Mouse (Mus musculus) limb, embryonic 10.5 days (tissue): ENCODE data around the gene Tmem175. TPM values are rescaled to one million over a fixed set of nuclear protein-coding genes. Genes with fewer than 3 reads are reported as not detected.

Experiments used
- DNase-seq: peaks from one replicate; pipeline ENCODE4 v3.0.0-alpha.2; 2017; ENCODE audit warnings: low spot score
- H3K27ac ChIP-seq: fragments of 300-500 bp; sonication (generic); 2 replicates; pipeline ENCODE4 v1.5.1; 2016; ENCODE audit warnings: mild to moderate bottlenecking
- H3K27me3 ChIP-seq: fragments of 300-500 bp; sonication (generic); 2 replicates; pipeline ENCODE4 v1.6.1; 2016; ENCODE audit warnings: low read depth, mild to moderate bottlenecking; ENCODE audit not compliant: poor library complexity, severe bottlenecking
- H3K36me3 ChIP-seq: fragments of 300-500 bp; sonication (generic); 2 replicates; pipeline ENCODE4 v1.6.1; 2016; ENCODE audit warnings: mild to moderate bottlenecking, moderate library complexity
- H3K4me1 ChIP-seq: fragments of 300-500 bp; sonication (generic); 2 replicates; pipeline ENCODE4 v1.6.1; 2016
- H3K4me3 ChIP-seq: fragments of 300-500 bp; sonication (generic); 2 replicates; pipeline ENCODE4 v1.5.1; 2016; ENCODE audit warnings: mild to moderate bottlenecking, moderate library complexity
- H3K9me3 ChIP-seq: fragments of 300-500 bp; sonication (generic); replicated peaks from 2 replicates; pipeline ENCODE4 v1.6.1; 2016; ENCODE audit warnings: mild to moderate bottlenecking
- WGBS: fragments of 180-500 bp; shearing (Covaris S2); methylation state at CpG from one replicate; pipeline ENCODE4 v1.1.7; 2016; 5-methylcytosine and 5-hydroxymethylcytosine counted together
- polyA plus RNA-seq: library from polyadenylated mRNA; unstranded; fragments of >200 nt; fragmentation: Nextera tagmentation; extraction: Ambion mirVana; gene quantifications from 2 replicates; pipeline ENCODE4 v1.2.1, GENCODE M21; 2016

The Tmem175 gene
- polyA plus RNA-seq, 1 experiment from 2014 or later, result 15.7 TPM

DNA sequence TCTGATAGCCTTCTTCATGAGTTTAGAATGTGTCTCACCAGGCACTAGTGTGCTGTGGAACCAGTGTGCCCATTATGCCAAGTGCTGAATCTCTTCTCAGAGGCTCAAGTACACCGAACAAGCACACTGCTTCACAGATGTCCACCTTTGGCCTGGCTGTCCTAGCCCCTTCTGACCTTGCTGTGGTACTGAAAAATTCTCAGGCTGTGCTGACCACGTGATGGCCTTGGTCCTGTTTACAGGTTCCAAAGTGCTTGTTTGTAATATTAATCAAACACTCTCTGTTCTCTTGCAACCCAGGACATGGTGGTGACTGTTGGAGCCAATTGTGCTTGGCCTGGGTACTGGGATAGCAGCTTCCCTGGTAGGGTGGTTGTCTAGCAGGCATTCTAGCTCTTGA lies 45.1 kb downstream of the Tmem175 start:
- Histone ChIP-seq H3K27me3 (no peaks in the 10 kb centered on the region), H3K27ac (no peak overlapping the region), H3K4me3 (no peak overlapping the region), H3K4me1 (peaks cover 23% of the 10 kb centered on the region), H3K36me3 (peaks cover 24% of the 10 kb centered on the region), H3K9me3 (no peaks in the 10 kb centered on the region)
- 86% methylated on average over 2 of the region's 2 CpGs for WGBS
- no peak for DNase-seq

DNA sequence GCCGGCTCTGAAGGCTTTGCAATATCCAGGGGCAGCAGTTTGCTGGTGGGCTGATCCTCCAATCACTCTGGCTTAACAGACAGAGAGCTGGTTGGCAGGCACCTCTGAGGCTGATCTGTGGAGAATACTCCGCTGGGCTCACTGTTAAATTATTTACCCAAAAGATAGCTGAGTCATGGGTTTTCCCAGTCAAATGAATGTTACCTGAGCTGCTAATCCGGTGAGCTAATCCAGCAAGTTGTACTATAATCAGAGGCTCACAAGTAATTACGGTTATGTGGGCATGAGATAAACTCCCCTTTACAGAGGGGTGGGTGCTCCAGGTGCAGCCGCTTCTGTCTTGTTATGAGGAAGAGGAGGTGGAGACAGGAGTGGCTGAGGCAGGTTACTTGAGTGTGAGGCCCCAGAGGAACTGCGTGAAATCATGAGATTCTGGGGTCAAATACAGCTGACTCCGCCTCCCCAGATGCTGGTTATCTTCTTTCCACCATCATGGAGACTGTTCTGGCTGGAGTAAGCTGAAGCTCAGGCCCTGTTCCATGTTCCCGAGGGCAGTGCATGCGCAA lies 45.8 kb downstream of the Tmem175 start, which contains the start of gene Slc26a1:
TSS of gene Slc26a1 (minus strand) at position 319 of the 566 bp plus-strand sequence.
- Histone ChIP-seq H3K36me3 (peaks cover 24% of the 10 kb centered on the region), H3K27ac (no peak within 1 kb of the TSS), H3K9me3 (no peaks in the 10 kb centered on the region), H3K27me3 (no peaks in the 10 kb centered on the region), H3K4me3 (no peak within 1 kb of the TSS), H3K4me1 (peaks cover 16% of the 10 kb centered on the region)
- DNase-seq, result no peak
- WGBS, result 80% methylated on average over 9 of the region's 9 CpGs

DNA sequence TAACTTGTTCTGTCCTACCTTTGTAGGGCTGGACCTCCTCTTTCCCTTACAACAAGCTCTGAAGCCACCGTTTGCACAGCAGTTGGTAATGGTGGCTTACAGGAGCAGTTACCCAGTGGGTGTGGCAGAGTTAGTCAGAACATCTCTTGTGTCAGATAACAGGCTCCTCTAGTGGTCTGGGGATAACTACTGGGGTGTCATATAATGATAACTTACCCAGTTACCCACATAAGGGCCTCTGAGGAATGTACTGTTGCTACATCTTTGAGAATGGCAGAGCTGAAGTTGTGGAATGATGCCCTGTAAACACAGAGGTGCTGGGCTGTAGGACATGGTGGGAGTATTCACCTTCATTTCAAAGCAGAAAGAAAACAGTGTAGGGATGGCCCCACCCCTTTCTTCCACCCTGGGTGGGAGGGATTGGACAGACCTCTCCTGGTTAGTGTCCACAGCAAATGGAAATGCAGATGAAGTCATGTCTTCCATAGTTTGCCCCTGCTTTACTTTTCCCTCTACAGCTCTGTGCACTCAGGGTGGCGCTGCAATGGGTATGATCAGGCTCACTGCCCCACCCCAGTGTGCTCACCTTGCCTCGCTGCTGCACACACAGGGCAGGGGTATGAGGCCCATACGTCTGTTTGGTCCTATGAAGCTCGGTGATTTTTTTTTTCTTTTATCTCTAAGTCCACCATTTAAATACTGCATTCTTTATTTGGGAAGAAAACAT lies 47.4 kb downstream of the Tmem175 start:
- H3K4me1 ChIP-seq, result peaks cover 19% of the 10 kb centered on the region
- no peak for DNase-seq
- H3K27ac ChIP-seq, result peak overlapping the region; percentile 86
- no peaks in the 10 kb centered on the region for H3K9me3 ChIP-seq
- H3K36me3 ChIP-seq, result peaks cover 17% of the 10 kb centered on the region
- H3K27me3 ChIP-seq, result no peaks in the 10 kb centered on the region
- H3K4me3 ChIP-seq, result peak overlapping the region; percentile 49
- WGBS, result 10% methylated on average over 5 of the region's 5 CpGs

DNA sequence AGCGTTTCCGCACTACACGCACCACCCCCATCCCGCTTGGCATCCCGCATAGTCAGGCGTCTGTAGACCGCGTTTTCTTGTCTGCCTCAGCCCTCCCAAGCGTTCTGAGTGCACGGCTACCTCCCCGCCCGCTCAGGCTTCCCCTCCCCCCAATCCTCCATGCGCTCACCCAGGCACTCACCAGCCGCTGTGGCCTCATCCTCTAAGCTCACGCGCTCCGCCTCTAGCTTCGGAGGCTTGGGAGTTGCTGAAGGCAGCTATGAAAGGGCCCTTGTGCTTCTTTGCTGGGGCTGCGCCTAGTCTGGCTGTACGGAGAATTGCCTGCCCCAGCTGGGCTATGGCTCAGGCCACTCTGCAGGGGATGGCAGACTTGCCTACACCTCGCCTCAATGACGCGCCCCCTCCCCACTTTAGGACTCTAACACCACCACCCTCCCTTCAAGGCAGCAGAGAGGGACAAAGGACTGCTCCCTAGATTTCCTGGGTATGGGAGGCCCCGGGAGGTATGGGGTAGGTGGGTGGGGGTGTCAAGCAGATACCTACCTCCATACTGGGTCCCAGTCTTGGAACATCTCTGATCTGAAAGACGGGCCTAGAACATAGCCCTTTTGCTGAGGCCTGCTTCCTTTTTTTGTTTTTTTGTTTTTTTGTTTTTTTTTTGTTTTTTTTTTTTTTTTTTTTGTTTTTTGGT lies 48.2 kb downstream of the Tmem175 start:
- peak overlapping the region; percentile 86 for H3K27ac ChIP-seq
- peaks cover 19% of the 10 kb centered on the region for H3K4me1 ChIP-seq
- 5% methylated on average over 25 of the region's 25 CpGs for WGBS
- H3K36me3 ChIP-seq, result 0 out of 2 replicates have a peak, but pooled peaks cover 10% of the 10 kb centered on the region
- no peaks in the 10 kb centered on the region for H3K9me3 ChIP-seq
- peak overlapping the region; percentile 49 for H3K4me3 ChIP-seq
- H3K27me3 ChIP-seq, result no peaks in the 10 kb centered on the region
- DNase-seq, result peak; percentile 76

DNA sequence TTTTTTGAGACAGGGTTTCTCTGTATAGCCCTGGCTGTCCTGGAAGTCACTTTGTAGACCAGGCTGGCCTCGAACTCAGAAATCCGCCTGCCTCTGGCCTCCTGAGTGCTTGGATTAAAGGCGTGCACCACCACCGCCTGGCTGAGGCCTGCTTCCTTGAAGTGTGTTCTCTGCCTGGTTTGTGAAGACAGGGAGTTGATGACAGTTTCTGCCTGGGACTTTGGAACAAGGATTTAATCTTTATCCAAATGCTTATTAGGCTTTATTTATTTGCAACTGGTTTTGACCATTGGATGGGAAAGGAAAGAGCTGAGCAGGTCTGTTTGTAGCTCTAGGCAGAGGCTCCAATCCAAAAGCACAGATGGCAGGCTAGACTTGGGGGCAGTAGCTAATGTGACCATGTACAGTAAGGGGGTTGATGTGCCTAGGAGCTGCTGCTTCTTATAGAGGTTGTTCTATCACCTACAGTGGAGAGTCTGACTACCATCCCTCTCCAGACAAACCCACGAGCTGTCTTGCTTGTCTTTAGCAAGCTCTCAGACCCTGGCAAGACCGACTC lies 48.8 kb downstream of the Tmem175 start:
- 0 out of 2 replicates have a peak, but pooled peaks cover 4% of the 10 kb centered on the region for H3K36me3 ChIP-seq
- 92% methylated on average over 6 of the region's 6 CpGs for WGBS
- H3K4me1 ChIP-seq, result peaks cover 19% of the 10 kb centered on the region
- DNase-seq, result no peak
- no peaks in the 10 kb centered on the region for H3K27me3 ChIP-seq
- H3K9me3 ChIP-seq, result no peaks in the 10 kb centered on the region
- no peak overlapping the region for H3K4me3 ChIP-seq
- H3K27ac ChIP-seq, result no peak overlapping the region

DNA sequence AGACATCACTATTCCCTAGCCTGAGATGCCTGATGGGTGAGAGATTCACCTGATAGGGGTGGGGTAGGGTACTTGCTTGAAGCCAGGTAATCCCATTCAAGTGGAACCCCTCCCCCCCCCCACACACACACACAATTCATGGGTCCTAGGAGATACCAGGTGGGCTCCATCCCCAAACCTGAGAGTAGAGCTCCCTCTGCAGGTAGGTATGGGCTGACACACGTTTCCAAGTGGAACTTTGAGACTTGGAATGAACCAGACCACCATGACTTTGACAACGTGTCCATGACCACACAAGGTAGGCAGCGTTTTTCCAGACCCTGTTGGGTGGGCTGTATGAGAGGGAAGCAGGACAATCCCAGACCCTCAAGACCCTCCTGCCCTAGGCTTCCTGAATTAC lies 50.3 kb downstream of the Tmem175 start:
- Histone ChIP-seq H3K4me1 (peaks cover 19% of the 10 kb centered on the region), H3K27ac (no peak overlapping the region), H3K4me3 (no peak overlapping the region), H3K9me3 (no peaks in the 10 kb centered on the region), H3K27me3 (no peaks in the 10 kb centered on the region), H3K36me3 (0 out of 2 replicates have a peak, but pooled peaks cover 4% of the 10 kb centered on the region)
- WGBS, result 52% methylated on average over 3 of the region's 3 CpGs
- no peak for DNase-seq

DNA sequence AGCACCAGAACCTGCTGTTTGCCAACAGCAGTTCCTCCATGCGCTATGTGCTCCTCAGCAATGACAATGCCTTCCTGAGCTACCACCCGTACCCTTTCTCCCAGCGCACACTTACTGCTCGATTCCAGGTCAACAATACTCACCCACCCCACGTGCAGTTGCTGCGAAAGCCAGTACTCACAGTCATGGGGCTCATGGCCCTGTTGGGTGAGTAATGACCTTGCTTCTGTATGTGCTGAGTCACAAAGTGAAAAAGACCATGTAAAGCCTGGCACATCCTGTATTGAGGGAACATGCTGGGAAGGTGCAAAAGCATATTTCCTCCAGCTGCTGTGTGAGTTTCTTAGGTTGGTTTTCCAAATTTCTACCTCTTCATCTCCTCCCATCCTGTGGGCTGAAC lies 51.3 kb downstream of the Tmem175 start:
- 0 out of 2 replicates have a peak, but pooled peaks cover 4% of the 10 kb centered on the region for H3K36me3 ChIP-seq
- H3K9me3 ChIP-seq, result no peaks in the 10 kb centered on the region
- H3K4me1 ChIP-seq, result peaks cover 19% of the 10 kb centered on the region
- no peak for DNase-seq
- H3K4me3 ChIP-seq, result no peak overlapping the region
- no peak overlapping the region for H3K27ac ChIP-seq
- H3K27me3 ChIP-seq, result no peaks in the 10 kb centered on the region
- WGBS, result 95% methylated on average over 6 of the region's 6 CpGs

DNA sequence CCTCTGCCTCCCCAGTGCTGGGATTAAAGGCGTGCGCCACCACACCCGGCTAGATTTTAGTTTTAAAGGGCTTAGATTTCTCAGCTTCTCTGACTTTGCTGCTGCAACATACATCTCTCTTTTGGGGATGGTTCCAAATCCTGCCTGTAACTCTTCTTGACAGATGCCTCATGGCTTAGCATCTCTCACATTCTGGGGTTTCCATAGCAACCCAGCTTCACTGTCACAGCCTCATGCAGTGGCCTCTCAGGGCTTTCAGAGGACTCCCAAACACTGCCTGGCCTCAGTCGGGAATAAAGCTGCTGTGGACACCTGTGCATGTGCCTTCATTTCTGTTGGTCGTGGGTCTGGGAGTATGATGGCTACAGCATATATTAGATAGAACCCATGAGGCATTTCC lies 59.5 kb downstream of the Tmem175 start:
- 76% methylated on average over 5 of the region's 5 CpGs for WGBS
- peaks cover 22% of the 10 kb centered on the region for H3K4me1 ChIP-seq

DNA sequence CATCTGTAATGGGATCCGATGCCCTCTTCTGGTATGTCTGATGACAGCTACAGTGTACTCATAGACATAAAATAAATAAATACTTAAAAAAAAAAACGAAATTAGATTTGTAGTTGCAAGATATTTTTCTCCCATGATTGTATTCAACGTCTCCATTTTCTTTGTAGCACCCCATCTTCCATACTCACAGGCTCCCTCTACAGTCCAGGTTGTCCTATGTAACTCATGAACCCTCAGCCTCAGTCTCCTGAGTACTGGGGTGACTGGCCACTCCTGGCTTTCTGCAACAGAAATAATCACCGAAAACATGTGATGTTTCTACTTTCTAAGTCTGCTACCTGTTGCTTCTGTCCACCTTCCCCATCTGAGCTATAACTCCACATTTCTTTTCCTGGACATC lies 61.6 kb downstream of the Tmem175 start:
- no peak for DNase-seq
- peaks cover 18% of the 10 kb centered on the region for H3K27me3 ChIP-seq
- H3K36me3 ChIP-seq, result peaks cover 8% of the 10 kb centered on the region
- H3K4me1 ChIP-seq, result peaks cover 36% of the 10 kb centered on the region
- H3K9me3 ChIP-seq, result no peaks in the 10 kb centered on the region
- 72% methylated on average over 4 of the region's 4 CpGs for WGBS
- no peak overlapping the region for H3K4me3 ChIP-seq
- H3K27ac ChIP-seq, result no peak overlapping the region

More for the DNA sequence above, 59.5 kb downstream of the Tmem175 start:
- no peak overlapping the region for H3K4me3 ChIP-seq
- no peaks in the 10 kb centered on the region for H3K36me3 ChIP-seq
- no peaks in the 10 kb centered on the region for H3K9me3 ChIP-seq
- no peak overlapping the region for H3K27ac ChIP-seq
- peaks cover 18% of the 10 kb centered on the region for H3K27me3 ChIP-seq
- DNase-seq, result no peak

DNA sequence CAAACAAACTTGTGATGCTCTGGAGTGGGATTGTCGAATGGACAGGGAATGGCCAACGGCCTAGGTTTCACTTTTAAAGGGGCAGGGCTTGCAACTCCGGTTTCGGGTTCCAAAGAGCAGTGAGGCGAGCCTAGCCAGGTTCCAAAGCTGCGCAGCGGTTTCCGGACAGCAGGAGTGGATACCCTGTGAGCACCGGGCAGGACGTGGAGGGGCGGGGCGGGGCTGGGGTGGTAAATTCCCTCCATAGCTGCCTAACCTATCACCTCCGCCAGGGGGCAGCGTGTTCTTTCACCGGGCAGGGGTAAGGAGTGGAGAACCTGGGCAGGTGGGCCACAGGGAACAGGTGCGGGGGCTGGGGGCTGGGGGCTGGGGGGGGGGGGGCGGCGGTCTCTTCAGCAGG lies 62.7 kb downstream of the Tmem175 start, which contains the start of gene Fgfrl1:
TSS of gene Fgfrl1 (plus strand) at position 112 of the 400 bp plus-strand sequence.
- peaks cover 18% of the 10 kb centered on the region for H3K27me3 ChIP-seq
- H3K9me3 ChIP-seq, result no peaks in the 10 kb centered on the region
- 4% methylated on average over 18 of the region's 18 CpGs for WGBS
- H3K36me3 ChIP-seq, result peaks cover 17% of the 10 kb centered on the region
- H3K4me1 ChIP-seq, result peaks cover 47% of the 10 kb centered on the region
- no peak within 1 kb of the TSS; the same call in 1 of the 2 replicates for H3K27ac ChIP-seq
- DNase-seq, result peak; percentile 84
- H3K4me3 ChIP-seq, result peak within 1 kb of the TSS; percentile 88

DNA sequence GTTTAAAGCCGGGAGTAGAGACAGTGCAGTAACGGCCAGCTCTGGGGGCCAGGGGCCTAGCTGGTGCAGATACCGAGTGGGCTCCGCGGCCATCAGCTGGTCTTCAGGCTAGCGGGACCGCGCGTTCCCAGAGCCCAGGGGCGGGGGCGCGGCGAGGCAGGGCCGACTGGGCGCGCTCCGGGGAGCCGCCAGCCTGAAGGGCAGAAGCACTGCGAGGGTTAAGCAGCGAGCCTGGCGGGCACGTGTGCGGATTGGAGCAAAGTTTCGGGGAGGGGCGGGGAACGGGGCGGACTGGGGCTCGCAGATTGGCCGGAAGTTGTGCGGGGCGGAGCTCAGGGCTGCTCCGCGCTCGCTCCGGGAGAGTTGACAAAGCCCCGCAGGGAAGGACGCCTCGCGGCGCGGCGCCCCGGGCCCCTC lies 64.3 kb downstream of the Tmem175 start:
- DNase-seq, result peak; percentile 95
- peaks cover 64% of the 10 kb centered on the region for H3K4me1 ChIP-seq
- H3K27ac ChIP-seq, result peak overlapping the region; percentile 94
- H3K9me3 ChIP-seq, result no peaks in the 10 kb centered on the region
- 1% methylated on average over 43 of the region's 43 CpGs for WGBS
- H3K4me3 ChIP-seq, result peak overlapping the region; percentile 88
- H3K27me3 ChIP-seq, result peaks cover 18% of the 10 kb centered on the region
- peaks cover 30% of the 10 kb centered on the region for H3K36me3 ChIP-seq

DNA sequence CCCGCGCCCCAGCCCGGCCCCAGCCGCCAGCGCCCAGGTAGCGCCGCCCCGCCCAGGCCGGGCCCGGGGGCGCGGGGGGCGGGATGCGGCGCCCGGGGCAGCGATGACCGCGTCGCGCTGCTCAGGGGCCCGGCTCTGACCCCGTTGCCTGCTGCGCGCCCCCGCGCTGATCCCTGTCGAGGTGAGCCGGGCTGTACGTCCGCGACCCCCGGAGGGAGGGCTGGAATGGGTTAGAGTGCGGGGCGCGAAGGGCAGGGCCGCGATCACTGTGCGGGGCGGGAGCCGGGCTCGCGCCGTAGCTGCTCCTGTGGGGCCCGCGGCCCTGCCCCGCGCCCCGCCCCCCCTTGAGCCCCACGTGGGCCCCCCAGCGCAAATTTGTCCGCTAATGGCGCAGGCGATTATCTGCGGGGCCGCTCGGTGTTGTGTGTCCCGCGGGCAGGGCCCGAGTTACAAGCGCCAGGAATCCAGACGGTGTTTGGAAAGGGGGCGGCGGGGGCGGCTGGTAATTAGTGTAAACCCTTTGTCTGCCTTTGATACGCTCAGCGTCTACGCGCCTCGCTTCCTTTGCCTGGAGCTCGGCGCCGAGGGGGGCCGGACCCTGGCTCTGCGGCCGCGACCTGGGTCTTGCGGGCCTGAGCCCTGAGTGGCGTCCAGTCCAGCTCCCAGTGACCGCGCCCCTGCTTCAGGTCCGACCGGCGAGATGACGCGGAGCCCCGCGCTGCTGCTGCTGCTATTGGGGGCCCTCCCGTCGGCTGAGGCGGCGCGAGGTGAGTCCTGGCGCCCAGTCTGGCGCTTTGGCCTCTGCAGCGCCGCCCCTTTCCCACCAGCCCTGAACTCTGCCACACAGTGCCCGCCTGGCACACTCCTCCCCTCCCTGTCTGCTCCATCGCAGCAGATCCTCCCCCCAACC lies 65.0 kb downstream of the Tmem175 start:
- Histone ChIP-seq H3K27ac (peak overlapping the region; percentile 94), H3K36me3 (peaks cover 36% of the 10 kb centered on the region), H3K27me3 (peaks cover 18% of the 10 kb centered on the region), H3K9me3 (no peaks in the 10 kb centered on the region), H3K4me3 (peak overlapping the region; percentile 88), H3K4me1 (peaks cover 71% of the 10 kb centered on the region)
- DNase-seq, result peak; percentile 73
- under 1% methylated on average over 99 of the region's 99 CpGs for WGBS
